Mouse (Mus musculus): ENCODE measurements around the gene Gpnmb.

DNA sequence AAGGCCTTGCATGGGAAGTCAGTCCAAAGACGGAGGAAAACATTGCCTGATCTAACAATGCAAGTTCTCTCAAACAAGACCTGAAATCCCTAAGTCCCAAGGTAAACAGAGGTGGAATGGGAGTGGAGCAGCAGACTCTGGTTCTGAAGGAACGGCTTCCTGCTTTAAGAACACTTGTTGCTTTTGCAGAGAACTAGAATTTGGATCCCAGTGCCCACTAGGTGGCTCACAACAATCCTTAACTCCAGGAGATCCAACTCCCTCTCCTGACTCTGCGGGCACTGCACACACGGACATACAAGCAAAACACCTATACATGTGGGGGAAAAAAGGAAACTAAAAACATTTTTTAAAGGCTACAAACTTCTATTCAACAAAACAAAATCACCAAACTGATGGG is 33.0 kb upstream of the Gpnmb start:
- no peak for TF ChIP-seq CTCF (IDR thresholded peaks at IDR 0.05; ENCODE audit: control insufficient read depth, insufficient read depth, insufficient read length)
- TF ChIP-seq MYOD1 (IDR thresholded peaks at IDR 0.05; ENCODE audit: control insufficient read depth, insufficient read length, low read depth) = no peak
- no peak for TF ChIP-seq USF1 (IDR thresholded peaks at IDR 0.05; ENCODE audit: low read depth)
- no peak for TF ChIP-seq MYOG (IDR thresholded peaks at IDR 0.05; ENCODE audit: control insufficient read depth, extremely low read depth, insufficient read length)

All from C2C12 (cell line).